Mouse (Mus musculus): ENCODE measurements around the gene Mnx1. TPM values are rescaled to one million over a fixed set of nuclear protein-coding genes. Genes with fewer than 3 reads are reported as not detected.

Gene Mnx1
- polyA plus RNA-seq, 1 experiment from 2014 or later: 0.38 TPM

DNA sequence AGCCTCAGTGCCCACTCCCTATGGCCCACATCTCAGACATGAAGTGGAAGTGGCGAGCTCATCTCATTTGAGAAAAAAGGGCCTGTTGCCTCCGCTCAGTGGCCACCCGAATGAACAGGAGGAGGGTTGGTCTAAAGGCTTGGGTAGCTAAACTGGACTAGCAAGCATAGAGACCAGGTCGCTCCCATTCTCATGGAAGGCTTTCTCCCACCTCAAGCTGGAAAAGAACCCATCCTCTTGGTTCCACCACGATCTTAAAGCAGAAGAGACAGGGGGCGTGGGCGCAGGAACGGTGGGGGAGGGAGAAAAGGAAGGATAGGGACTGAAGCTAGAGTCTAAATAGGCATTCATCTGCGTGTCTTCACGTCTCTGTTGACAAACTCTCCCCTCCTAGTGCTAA lies 3.2 kb downstream of the Mnx1 start:
- peaks cover 57% of the 10 kb centered on the region for H3K4me1 ChIP-seq
- no peak overlapping the region for H3K27ac ChIP-seq
- no peaks in the 10 kb centered on the region for H3K36me3 ChIP-seq
- peaks cover 100% of the 10 kb centered on the region for H3K27me3 ChIP-seq (ENCODE audit: low read depth, poor library complexity, severe bottlenecking)
- no peak overlapping the region for H3K4me3 ChIP-seq
- H3K9me3 ChIP-seq (replicated peaks): no peaks in the 10 kb centered on the region
- no peak for DNase-seq (ENCODE audit: low spot score)
- WGBS: 2% methylated on average over 10 of the region's 10 CpGs

DNA sequence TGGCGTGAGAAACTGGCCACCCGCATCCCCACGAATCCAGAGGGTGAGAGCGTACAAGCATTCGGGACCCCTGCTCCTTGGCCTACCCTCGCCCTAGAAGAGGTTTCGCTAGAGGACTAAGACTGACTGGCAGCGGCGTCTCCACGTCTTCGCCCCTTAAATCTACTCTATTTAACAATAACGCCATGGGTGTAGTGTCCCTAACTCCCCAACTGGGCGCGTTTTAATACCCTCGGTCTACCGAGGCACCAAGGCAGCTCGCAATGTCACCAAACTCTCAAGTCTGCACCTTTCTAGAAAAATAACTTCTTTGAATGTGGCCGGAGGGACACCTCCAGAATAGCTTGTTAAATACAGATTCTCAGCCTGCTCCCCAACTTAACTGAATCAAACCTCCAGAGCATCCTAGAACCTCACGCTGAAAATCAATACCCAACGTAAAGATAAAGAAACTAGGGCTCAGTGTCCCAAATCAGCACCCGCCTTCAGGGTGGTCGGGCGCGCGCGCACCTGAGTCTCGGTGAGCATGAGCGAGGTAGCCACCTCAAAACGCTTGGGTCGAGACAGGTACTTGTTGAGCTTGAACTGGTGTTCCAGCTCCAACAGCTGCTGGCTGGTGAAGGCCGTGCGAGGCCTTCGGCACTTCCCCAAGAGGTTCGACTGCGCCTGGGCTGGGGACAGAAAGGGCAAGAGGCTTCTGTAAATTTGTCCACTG lies 3.9 kb downstream of the Mnx1 start:
- H3K4me3 ChIP-seq: peak overlapping the region; percentile 23; the same call in 1 of the 2 replicates
- H3K4me1 ChIP-seq: peaks cover 57% of the 10 kb centered on the region
- H3K9me3 ChIP-seq (replicated peaks): no peaks in the 10 kb centered on the region
- DNase-seq (ENCODE audit: low spot score): no peak
- H3K27me3 ChIP-seq (ENCODE audit: low read depth, poor library complexity, severe bottlenecking): peaks cover 100% of the 10 kb centered on the region
- WGBS: 2% methylated on average over 35 of the region's 35 CpGs
- no peak overlapping the region for H3K27ac ChIP-seq
- H3K36me3 ChIP-seq: no peaks in the 10 kb centered on the region

GRCm38 (mm10) chr5:29473551-29474245 lies 4.6 kb downstream of the Mnx1 start:
- no peaks in the 10 kb centered on the region for H3K36me3 ChIP-seq
- peaks cover 100% of the 10 kb centered on the region for H3K27me3 ChIP-seq (ENCODE audit: low read depth, poor library complexity, severe bottlenecking)
- no peak for DNase-seq (ENCODE audit: low spot score)
- no peak overlapping the region for H3K27ac ChIP-seq
- WGBS: 2% methylated on average over 35 of the region's 35 CpGs
- H3K9me3 ChIP-seq (replicated peaks): no peaks in the 10 kb centered on the region
- H3K4me1 ChIP-seq: peaks cover 52% of the 10 kb centered on the region
- H3K4me3 ChIP-seq: peak overlapping the region; percentile 23; the same call in 1 of the 2 replicates

DNA sequence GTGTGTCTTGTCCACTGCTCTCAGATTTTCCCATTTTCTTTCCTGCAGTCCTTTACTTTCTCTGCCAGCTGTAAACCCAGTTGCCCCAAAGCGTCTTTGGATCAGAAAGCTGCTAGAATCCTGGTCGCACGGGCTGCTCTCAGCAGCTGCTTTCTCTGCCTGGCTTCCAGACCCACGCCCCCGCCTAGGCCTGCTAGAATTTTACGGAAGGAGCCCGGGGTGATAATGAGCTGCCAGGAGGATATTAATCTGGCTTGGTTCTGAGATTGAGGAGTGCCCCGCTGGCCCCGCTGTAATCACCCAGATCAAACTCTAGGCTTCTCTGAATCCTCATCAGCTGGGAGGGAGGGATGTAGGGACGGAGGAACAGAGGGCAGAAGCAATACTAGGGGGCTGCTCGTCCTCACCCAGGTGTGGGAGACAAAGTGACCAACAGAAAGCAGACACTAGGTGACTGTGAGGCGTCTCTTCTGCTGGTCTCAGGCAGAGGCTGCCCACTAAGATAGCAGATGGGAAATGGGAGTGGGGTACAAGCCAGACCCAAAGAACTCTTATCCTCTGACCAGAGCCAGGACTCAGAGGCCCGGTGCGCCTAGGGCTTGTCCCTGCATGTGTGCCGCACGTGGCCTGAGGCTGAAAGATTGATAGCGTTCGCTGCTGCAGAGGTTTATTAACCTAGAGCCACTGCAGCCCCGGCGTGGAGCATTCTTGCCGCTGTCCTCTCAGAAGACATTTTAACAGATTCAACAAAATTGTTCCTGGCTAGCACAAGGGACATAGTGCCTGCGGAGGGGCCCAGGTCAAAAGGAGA lies 6.2 kb downstream of the Mnx1 start:
- no peaks in the 10 kb centered on the region for H3K36me3 ChIP-seq
- H3K4me3 ChIP-seq: peak overlapping the region; percentile 17
- DNase-seq (ENCODE audit: low spot score): peak; percentile 78
- no peak overlapping the region for H3K27ac ChIP-seq
- H3K9me3 ChIP-seq (replicated peaks): no peaks in the 10 kb centered on the region
- under 1% methylated on average over 22 of the region's 22 CpGs for WGBS
- H3K4me1 ChIP-seq: peaks cover 48% of the 10 kb centered on the region
- H3K27me3 ChIP-seq (ENCODE audit: low read depth, poor library complexity, severe bottlenecking): peaks cover 100% of the 10 kb centered on the region

DNA sequence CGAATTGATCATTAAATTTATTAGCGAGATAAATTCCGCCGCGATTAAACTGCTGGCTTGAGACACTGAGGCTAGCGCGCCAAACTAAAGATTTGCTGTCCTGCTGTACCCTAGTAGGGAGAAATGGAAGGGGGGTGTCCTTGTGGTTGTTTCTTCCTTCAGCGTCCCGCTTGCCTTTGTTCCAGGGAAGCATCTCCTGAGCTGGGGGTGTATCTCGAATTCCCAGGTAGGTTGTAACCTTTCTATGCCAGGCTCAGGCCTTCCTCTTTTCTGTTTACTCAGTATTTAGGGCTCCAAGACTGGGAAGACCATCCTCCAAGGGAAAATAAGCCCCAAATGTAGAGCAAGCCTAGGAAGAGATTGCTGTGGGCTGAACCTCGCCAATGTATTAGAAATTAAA lies 6.9 kb downstream of the Mnx1 start:
- Histone ChIP-seq H3K4me3 (no peak overlapping the region), H3K36me3 (no peaks in the 10 kb centered on the region), H3K27me3 (ENCODE audit: low read depth, poor library complexity, severe bottlenecking) (peaks cover 100% of the 10 kb centered on the region), H3K9me3 (replicated peaks) (no peaks in the 10 kb centered on the region), H3K4me1 (peaks cover 48% of the 10 kb centered on the region), H3K27ac (no peak overlapping the region)
- WGBS: 4% methylated on average over 11 of the region's 11 CpGs
- DNase-seq (ENCODE audit: low spot score): no peak

DNA sequence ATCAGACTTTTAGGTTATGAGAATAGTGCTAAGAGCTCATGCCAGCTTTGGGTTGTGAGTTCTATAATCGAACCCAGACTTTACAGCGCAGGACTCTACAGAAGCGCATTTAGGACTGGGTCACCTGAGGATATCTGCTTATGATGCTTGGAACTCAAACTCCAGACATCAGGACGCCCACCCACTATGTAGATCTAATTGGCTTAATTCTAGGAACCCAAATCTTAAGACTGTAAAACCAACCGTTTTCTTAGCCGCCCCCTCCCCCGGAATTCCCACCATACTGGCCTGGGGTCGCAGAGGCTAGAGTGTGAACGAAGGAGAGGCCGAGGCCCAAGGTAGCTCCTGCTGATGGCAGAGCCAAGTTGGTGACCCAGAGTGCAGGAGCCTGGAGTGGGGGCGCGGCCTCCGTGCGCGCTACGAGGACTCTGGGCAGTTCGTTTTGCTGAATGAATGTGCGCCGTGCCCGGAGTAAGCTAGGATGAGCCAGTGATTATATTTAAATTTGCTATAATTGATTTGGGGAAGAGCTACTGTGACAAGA lies 7.3 kb downstream of the Mnx1 start:
- Histone ChIP-seq H3K4me1 (peaks cover 48% of the 10 kb centered on the region), H3K27ac (no peak overlapping the region), H3K9me3 (replicated peaks) (no peaks in the 10 kb centered on the region), H3K27me3 (ENCODE audit: low read depth, poor library complexity, severe bottlenecking) (peaks cover 100% of the 10 kb centered on the region), H3K36me3 (no peaks in the 10 kb centered on the region), H3K4me3 (no peak overlapping the region)
- WGBS: 2% methylated on average over 20 of the region's 20 CpGs
- no peak for DNase-seq (ENCODE audit: low spot score)

GRCm38 (mm10) chr5:29470271-29470670 lies 8.0 kb downstream of the Mnx1 start:
- WGBS: 9% methylated on average over 5 of the region's 5 CpGs
- Histone ChIP-seq H3K9me3 (replicated peaks) (no peaks in the 10 kb centered on the region), H3K4me1 (peaks cover 48% of the 10 kb centered on the region), H3K36me3 (no peaks in the 10 kb centered on the region), H3K4me3 (no peak overlapping the region), H3K27ac (no peak overlapping the region), H3K27me3 (ENCODE audit: low read depth, poor library complexity, severe bottlenecking) (peaks cover 100% of the 10 kb centered on the region)
- no peak for DNase-seq (ENCODE audit: low spot score)

DNA sequence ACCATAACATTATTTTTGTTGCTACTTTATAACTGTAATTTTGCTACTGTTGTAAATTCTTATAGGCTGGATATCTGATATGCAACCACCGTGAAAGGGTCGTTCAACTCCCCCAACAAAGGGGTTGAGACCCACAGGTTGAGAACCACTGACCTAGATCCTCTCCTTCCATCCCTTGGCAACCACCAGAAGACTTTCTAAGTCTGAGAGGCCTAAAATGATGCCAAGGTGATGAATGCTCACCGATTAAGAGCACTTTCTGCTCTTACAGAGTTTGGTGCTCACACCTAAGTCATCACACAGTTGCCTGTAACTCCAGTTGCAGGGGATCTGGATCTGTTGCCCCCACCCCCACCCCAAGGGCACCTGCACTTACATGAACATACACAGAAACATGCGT lies 8.8 kb downstream of the Mnx1 start:
- 4% methylated on average over 4 of the region's 4 CpGs for WGBS
- no peak for DNase-seq (ENCODE audit: low spot score)
- H3K4me1 ChIP-seq: peaks cover 48% of the 10 kb centered on the region
- no peak overlapping the region for H3K4me3 ChIP-seq
- no peak overlapping the region for H3K27ac ChIP-seq
- no peaks in the 10 kb centered on the region for H3K9me3 ChIP-seq (replicated peaks)
- H3K36me3 ChIP-seq: no peaks in the 10 kb centered on the region
- peaks cover 98% of the 10 kb centered on the region for H3K27me3 ChIP-seq (ENCODE audit: low read depth, poor library complexity, severe bottlenecking)

GRCm38 (mm10) chr5:29468351-29469065 lies 9.8 kb downstream of the Mnx1 start:
- H3K36me3 ChIP-seq: no peaks in the 10 kb centered on the region
- no peak overlapping the region for H3K27ac ChIP-seq
- no peak for DNase-seq (ENCODE audit: low spot score)
- peaks cover 90% of the 10 kb centered on the region for H3K27me3 ChIP-seq (ENCODE audit: low read depth, poor library complexity, severe bottlenecking)
- H3K4me3 ChIP-seq: peak overlapping the region; percentile 51
- no peaks in the 10 kb centered on the region for H3K9me3 ChIP-seq (replicated peaks)
- peaks cover 41% of the 10 kb centered on the region for H3K4me1 ChIP-seq
- 2% methylated on average over 17 of the region's 17 CpGs for WGBS

DNA sequence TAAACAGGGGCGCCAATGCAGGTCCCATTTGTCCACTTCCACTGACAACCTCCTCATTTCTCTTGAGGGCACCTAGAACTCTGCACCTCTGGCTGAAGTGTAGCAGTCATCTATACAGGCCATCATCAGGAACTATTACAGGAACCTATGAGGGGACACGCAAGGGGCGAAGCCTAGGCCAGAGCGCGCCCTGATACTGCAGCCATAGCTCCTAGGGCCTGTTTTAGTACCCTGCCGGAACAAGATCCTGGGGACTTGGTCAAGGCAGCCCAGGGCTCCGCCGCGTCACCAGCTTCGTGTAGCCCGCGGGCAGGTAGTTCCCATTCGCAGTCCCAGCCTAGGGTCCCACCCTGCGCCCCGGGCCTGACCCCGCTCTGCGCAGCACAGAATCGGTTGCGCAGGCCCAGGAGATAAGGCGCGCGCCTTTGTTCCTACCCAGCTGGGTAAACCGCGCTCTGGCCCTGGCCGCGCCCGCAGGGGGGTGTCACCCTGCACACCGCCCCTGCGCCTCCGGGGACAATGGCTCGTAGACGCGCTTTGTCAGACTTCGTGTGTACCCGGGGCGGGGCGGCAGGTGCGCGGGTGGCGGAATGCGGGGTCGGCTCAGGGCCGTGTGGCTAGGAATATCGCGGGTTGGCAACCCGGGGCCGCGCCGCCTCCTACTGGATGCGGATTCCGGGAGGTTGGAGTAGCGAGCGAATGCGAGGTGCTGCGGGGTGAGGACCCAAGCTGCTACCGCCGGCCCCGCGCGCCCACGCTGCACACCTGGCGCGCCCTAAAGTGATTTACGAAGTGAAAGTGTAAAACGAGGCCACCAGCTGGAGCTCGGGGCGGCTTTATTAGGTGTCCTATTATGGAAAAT lies 10.6 kb downstream of the Mnx1 start:
- Histone ChIP-seq H3K4me1 (peaks cover 37% of the 10 kb centered on the region), H3K27ac (peak overlapping the region; percentile 54; the same call in 1 of the 2 replicates), H3K27me3 (ENCODE audit: low read depth, poor library complexity, severe bottlenecking) (peaks cover 88% of the 10 kb centered on the region), H3K4me3 (peak overlapping the region; percentile 51), H3K36me3 (no peaks in the 10 kb centered on the region), H3K9me3 (replicated peaks) (no peaks in the 10 kb centered on the region)
- DNase-seq (ENCODE audit: low spot score): peak; percentile 71
- 3% methylated on average over 67 of the region's 67 CpGs for WGBS

DNA sequence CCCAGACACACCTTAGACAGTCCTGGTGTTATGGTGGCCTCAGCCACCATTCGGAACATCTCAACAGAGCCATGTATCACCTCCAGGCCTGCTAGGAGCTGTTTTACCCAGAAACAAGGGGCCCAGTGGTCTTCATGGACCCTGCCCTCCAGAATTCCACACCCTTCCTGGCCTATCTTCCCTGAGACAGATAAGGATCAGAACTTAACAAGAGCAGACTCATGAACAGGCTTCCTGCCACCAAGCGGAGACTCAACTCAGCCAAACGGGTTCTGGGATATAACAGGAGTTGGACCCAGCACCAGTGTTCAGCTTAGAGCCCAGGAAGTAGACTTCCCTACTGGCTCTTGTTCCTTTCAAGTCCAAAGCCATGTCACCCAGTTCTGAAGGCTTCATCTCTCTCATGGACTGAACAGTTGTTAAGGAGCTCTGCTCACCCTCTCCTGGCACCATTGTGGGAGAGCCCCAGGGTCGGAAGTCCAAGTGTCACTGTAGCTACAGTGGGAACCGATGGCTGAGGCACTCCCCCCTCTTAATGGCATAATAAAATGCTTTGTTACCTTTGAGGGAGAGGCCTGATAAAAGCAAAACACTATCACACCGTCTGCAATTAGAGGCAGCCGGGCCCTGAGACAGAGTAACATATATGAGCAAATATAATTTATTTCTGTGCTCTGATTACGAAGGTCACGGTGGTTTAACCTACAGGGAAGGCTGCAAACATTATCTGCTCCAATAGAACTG lies 15.2 kb downstream of the Mnx1 start:
- 67% methylated on average over 9 of the region's 9 CpGs for WGBS
- no peak for DNase-seq (ENCODE audit: low spot score)
- H3K9me3 ChIP-seq (replicated peaks): no peaks in the 10 kb centered on the region
- H3K4me1 ChIP-seq: peaks cover 8% of the 10 kb centered on the region
- no peak overlapping the region for H3K4me3 ChIP-seq
- no peak overlapping the region for H3K27ac ChIP-seq
- peaks cover 11% of the 10 kb centered on the region for H3K36me3 ChIP-seq
- peaks cover 46% of the 10 kb centered on the region for H3K27me3 ChIP-seq (ENCODE audit: low read depth, poor library complexity, severe bottlenecking)

Measured in limb, embryonic 10.5 days (tissue).